Mouse (Mus musculus): Measurements from ENCODE around the gene Tmbim1. TPM values are rescaled to one million over a fixed set of nuclear protein-coding genes. Genes with fewer than 3 reads are reported as not detected.
A peak's percentile ranks its signal among the peaks of the same experiment; 100 is the strongest.
"Not testable (repeated sequence)": the region's sequence is repeated elsewhere in the genome, so short reads cannot be mapped to it uniquely, and the experiment has no call there.

Gene Tmbim1
- polyA plus RNA-seq (2014; fragmentation: Nextera tagmentation; extraction: Ambion mirVana), result 8.0 TPM in 2 replicates

DNA sequence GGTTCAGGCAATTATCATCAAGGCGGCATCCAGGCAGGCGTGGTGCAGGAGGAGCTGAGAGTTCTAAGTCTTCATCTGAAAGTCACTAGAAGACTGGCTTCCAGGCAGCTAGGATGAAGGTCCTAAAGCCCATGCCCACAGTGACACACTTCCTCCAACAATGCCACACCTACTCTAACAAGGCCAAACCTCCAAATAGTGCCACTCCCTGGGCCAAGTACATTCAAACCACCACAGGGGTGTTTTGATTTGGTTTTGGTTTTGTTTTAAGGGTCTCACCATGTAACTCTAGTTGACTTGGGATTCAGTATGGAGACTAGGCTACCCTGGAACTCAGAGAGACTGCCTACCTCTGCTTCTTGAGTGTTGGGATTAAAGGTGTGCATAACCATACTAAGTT is at the start of gene Tmbim1:
Gene Tmbim1, minus strand, starts transcription at position 101 of the 400 bp plus-strand sequence.
- peaks cover 18% of the 10 kb centered on the region for H3K27me3 ChIP-seq (ENCODE audit: control insufficient read depth, insufficient read depth, low read length)
- 96% methylated on average over 2 of the region's 2 CpGs for WGBS
- H3K9me3 ChIP-seq (ENCODE audit: control insufficient read depth, low read length), result no peaks in the 10 kb centered on the region
- H3K27ac ChIP-seq, result no peak within 1 kb of the TSS
- H3K4me3 ChIP-seq (replicated peaks; ENCODE audit: low read length), result peak within 1 kb of the TSS; percentile 36; the same call in 1 of the 2 replicates
- peaks cover 13% of the 10 kb centered on the region; the same call in 1 of the 2 replicates for H3K4me1 ChIP-seq (replicated peaks; ENCODE audit: control insufficient read depth, insufficient read depth, low read length)
- ATAC-seq (ENCODE audit: low FRiP score), result no peak
- H3K36me3 ChIP-seq (replicated peaks; ENCODE audit: control insufficient read depth, insufficient read depth), result no peaks in the 10 kb centered on the region; the same call in 1 of the 2 replicates
- H3K4me2 ChIP-seq (replicated peaks), result peak within 1 kb of the TSS; percentile 59
- 0 out of 2 replicates have a peak within 1 kb of the TSS, but pooled peaks have one; percentile 56 for H3K9ac ChIP-seq
- DNase-seq (ENCODE audit: low spot score), result no peak

DNA sequence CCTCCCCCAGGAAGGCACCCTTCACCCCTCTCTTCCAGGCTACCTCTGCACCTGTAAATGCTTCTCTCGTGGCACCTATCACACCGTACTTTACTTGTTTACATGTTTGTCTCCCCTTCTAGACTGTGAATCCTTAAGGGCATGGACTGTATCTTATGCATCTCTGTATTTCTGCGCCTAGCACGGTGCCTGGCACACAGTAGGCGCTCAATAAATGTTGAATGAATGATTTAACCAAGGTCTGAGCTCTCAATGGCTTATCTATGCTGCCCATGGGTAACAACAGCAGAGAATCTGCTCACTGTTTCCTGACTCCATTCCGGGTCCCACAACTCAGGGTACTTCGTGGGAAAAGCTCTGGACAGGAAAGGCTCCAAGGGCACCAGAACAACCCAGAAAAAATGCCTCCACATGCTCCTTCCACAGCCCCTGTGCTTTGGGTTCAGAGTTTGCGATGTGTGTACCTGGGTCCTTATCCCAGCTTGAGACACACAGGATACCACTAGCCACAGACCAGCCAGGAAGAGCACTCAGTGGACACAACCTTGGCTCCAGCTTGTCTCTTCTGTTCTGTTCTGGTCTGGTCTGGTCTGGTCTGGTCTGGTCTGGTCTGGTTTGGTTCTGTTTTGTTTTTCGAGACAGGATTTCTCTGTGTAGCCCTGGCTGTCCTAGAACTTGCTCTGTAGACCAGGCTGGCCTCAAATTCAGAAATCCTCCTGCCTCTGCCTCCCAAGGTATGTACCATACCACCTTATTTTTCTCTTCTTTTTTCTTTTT is 48.2 kb upstream of the Tmbim1 start:
- DNase-seq (ENCODE audit: low spot score) (no peak), ATAC-seq (ENCODE audit: low FRiP score) (no peak)
- 95% methylated on average over 9 of the region's 9 CpGs for WGBS
- Histone ChIP-seq H3K9ac (no peak overlapping the region), H3K4me2 (replicated peaks) (no peak overlapping the region), H3K4me1 (replicated peaks; ENCODE audit: control insufficient read depth, insufficient read depth, low read length) (no peaks in the 10 kb centered on the region), H3K27me3 (ENCODE audit: control insufficient read depth, insufficient read depth, low read length) (no peaks in the 10 kb centered on the region), H3K4me3 (replicated peaks; ENCODE audit: low read length) (no peak overlapping the region), H3K36me3 (replicated peaks; ENCODE audit: control insufficient read depth, insufficient read depth) (peaks cover 21% of the 10 kb centered on the region), H3K27ac (no peak overlapping the region), H3K9me3 (ENCODE audit: control insufficient read depth, low read length) (no peaks in the 10 kb centered on the region)

DNA sequence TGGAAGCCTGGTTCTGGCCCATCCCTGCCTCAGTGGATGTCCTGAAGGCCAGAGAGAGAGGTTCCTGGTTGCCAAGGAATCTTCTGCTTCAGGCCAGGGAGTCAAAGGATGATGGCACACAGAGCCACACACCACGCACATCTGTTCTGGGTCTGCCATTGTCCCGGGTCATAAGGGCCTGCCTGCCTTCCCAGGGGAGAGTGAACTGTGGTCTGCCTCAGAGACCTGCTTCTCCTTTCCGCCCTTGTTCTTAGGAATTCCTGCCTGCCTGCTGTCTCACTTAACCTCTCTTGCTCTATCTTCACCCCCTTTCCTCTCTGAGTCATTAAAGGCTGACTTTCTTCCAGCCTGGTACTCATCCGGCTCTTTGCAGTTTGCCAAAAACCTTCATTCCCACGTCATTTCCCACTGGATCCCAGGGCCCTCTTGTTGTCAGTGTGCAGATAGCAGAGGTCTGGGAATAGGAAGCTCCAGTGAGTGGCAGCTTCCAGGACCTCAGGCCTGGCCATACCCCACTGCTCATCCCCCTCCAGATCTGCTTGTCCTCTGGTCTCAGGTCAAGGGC is 47.2 kb upstream of the Tmbim1 start:
- H3K9ac ChIP-seq, result no peak overlapping the region
- no peaks in the 10 kb centered on the region for H3K4me1 ChIP-seq (replicated peaks; ENCODE audit: control insufficient read depth, insufficient read depth, low read length)
- no peaks in the 10 kb centered on the region for H3K27me3 ChIP-seq (ENCODE audit: control insufficient read depth, insufficient read depth, low read length)
- no peak overlapping the region for H3K4me2 ChIP-seq (replicated peaks)
- ATAC-seq (ENCODE audit: low FRiP score) (no peak), DNase-seq (ENCODE audit: low spot score) (no peak)
- WGBS, result 88% methylated on average over 5 of the region's 5 CpGs
- no peak overlapping the region for H3K4me3 ChIP-seq (replicated peaks; ENCODE audit: low read length)
- no peaks in the 10 kb centered on the region for H3K9me3 ChIP-seq (ENCODE audit: control insufficient read depth, low read length)
- peaks cover 21% of the 10 kb centered on the region for H3K36me3 ChIP-seq (replicated peaks; ENCODE audit: control insufficient read depth, insufficient read depth)
- no peak overlapping the region for H3K27ac ChIP-seq

DNA sequence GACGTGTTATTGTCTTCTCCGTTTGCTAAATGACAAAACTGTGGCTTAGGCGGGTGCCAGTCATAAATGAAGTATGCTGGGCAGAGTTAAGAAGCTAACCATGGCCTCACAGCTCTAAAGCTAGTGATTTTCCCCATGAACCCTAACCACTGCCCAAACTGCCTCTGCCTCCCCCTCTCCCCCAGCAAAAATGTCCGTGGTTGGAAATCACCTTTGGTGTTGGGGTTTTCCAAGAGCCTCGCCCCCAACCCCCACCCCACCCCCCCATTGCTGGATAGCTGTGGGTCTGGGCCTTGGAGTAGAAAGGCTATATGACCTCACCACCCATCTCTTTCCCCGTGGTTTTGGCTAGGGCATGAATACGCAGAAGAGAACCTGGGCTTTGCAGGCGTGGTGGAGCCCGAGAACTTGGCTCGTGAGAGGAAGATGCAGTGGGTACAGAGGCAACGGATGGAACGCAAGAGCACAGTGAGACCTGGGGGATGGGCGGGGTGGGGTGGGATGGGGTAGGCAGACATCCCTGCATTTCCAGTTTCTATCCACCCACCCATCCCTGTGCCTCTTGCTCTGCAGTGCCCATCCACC is 45.9 kb upstream of the Tmbim1 start:
- peaks cover 21% of the 10 kb centered on the region for H3K36me3 ChIP-seq (replicated peaks; ENCODE audit: control insufficient read depth, insufficient read depth)
- WGBS, result 91% methylated on average over 13 of the region's 13 CpGs

GRCm38 (mm10) chr1:74344163-74344916 is 38.9 kb upstream of the Tmbim1 start:
- Histone ChIP-seq H3K9me3 (ENCODE audit: control insufficient read depth, low read length) (no peaks in the 10 kb centered on the region), H3K27ac (no peak overlapping the region), H3K4me2 (replicated peaks) (no peak overlapping the region), H3K4me3 (replicated peaks; ENCODE audit: low read length) (no peak overlapping the region), H3K4me1 (replicated peaks; ENCODE audit: control insufficient read depth, insufficient read depth, low read length) (0 out of 2 replicates have a peak, but pooled peaks cover 5% of the 10 kb centered on the region), H3K36me3 (replicated peaks; ENCODE audit: control insufficient read depth, insufficient read depth) (no peaks in the 10 kb centered on the region; the same call in 1 of the 2 replicates), H3K27me3 (ENCODE audit: control insufficient read depth, insufficient read depth, low read length) (no peaks in the 10 kb centered on the region), H3K9ac (no peak overlapping the region)
- ATAC-seq (ENCODE audit: low FRiP score), result no peak
- 69% methylated on average over 11 of the region's 11 CpGs for WGBS
- no peak for DNase-seq (ENCODE audit: low spot score)

More for the DNA sequence above, 45.9 kb upstream of the Tmbim1 start:
- H3K9me3 ChIP-seq (ENCODE audit: control insufficient read depth, low read length), result no peaks in the 10 kb centered on the region
- no peaks in the 10 kb centered on the region for H3K4me1 ChIP-seq (replicated peaks; ENCODE audit: control insufficient read depth, insufficient read depth, low read length)
- no peak overlapping the region for H3K9ac ChIP-seq
- ATAC-seq (ENCODE audit: low FRiP score) (no peak), DNase-seq (ENCODE audit: low spot score) (no peak)
- H3K27ac ChIP-seq, result no peak overlapping the region
- H3K4me3 ChIP-seq (replicated peaks; ENCODE audit: low read length), result no peak overlapping the region
- no peak overlapping the region for H3K4me2 ChIP-seq (replicated peaks)
- H3K27me3 ChIP-seq (ENCODE audit: control insufficient read depth, insufficient read depth, low read length), result no peaks in the 10 kb centered on the region

DNA sequence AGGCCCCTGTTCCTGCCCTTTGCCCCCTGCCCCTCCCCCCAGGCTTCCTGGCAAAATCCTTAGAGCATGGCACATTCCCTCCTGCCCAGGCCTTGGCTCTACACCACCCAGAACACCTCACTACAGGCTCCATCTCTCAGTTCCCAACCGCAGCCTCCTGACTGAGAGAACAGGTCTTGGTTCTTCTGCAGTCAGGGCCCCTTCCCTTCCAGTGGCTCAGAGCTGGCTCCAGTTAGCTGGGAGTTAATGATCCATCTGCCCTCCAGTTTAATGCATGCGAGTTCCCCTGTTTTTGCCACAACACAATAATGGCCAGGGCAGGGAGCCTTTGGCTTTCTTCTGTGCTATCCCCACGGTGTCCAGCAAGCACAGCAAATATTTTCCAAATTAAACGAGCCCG is 37.7 kb upstream of the Tmbim1 start:
- Histone ChIP-seq H3K4me3 (replicated peaks; ENCODE audit: low read length) (no peak overlapping the region), H3K9ac (no peak overlapping the region), H3K36me3 (replicated peaks; ENCODE audit: control insufficient read depth, insufficient read depth) (no peaks in the 10 kb centered on the region; the same call in 1 of the 2 replicates), H3K27me3 (ENCODE audit: control insufficient read depth, insufficient read depth, low read length) (no peaks in the 10 kb centered on the region), H3K27ac (no peak overlapping the region; the same call in 1 of the 2 replicates), H3K9me3 (ENCODE audit: control insufficient read depth, low read length) (no peaks in the 10 kb centered on the region), H3K4me2 (replicated peaks) (no peak overlapping the region), H3K4me1 (replicated peaks; ENCODE audit: control insufficient read depth, insufficient read depth, low read length) (0 out of 2 replicates have a peak, but pooled peaks cover 5% of the 10 kb centered on the region)
- 44% methylated on average over 5 of the region's 5 CpGs for WGBS
- no peak for ATAC-seq (ENCODE audit: low FRiP score)
- no peak for DNase-seq (ENCODE audit: low spot score)

DNA sequence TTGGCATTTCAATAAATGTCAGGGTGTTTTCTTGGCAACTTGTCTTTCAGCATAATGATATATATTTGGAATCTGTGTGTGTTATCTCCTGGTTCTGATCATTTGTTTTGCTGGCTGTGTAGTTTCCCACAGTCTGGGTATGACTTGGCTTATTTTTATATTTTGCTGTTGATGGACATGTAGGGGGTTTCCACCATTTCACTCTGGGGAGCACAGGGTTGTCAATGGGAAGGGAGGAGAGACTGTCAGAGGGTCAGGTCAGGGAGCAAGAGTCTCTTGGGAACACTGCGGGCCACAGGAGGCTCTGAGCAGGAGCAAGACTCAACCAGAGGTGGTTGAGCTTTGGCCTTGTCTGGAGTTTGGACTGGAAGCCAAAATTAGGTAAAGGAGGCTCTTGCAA is 36.9 kb upstream of the Tmbim1 start:
- H3K4me1 ChIP-seq (replicated peaks; ENCODE audit: control insufficient read depth, insufficient read depth, low read length), result 0 out of 2 replicates have a peak, but pooled peaks cover 5% of the 10 kb centered on the region
- no peaks in the 10 kb centered on the region for H3K36me3 ChIP-seq (replicated peaks; ENCODE audit: control insufficient read depth, insufficient read depth)
- no peak overlapping the region for H3K4me2 ChIP-seq (replicated peaks)
- no peaks in the 10 kb centered on the region for H3K9me3 ChIP-seq (ENCODE audit: control insufficient read depth, low read length)
- WGBS, result 88% methylated on average over 1 of the region's 1 CpGs
- DNase-seq (ENCODE audit: low spot score) (no peak), ATAC-seq (ENCODE audit: low FRiP score) (no peak)
- no peak overlapping the region for H3K4me3 ChIP-seq (replicated peaks; ENCODE audit: low read length)
- H3K9ac ChIP-seq, result no peak overlapping the region
- no peak overlapping the region for H3K27ac ChIP-seq
- no peaks in the 10 kb centered on the region for H3K27me3 ChIP-seq (ENCODE audit: control insufficient read depth, insufficient read depth, low read length)

DNA sequence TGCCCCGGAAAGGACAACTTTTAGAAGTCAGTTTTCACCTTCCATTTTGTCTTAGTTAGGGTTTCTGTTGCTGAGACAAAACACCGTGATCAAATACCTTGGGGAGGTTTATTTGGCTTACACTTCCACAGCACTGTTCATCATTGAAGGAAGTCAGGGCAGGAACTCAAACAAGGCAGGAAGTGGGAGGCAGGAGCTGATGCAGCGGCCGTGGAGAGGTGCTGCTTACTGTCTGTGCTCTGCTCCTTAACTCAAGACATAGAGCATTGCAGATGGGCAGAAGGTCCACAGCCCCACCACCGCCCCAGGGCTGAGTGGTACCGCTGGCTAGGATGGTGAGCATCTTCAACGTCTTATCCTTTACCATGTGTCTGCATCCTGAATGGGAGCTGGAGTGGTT is 36.5 kb upstream of the Tmbim1 start:
- Histone ChIP-seq H3K36me3 (replicated peaks; ENCODE audit: control insufficient read depth, insufficient read depth) (no peaks in the 10 kb centered on the region), H3K4me1 (replicated peaks; ENCODE audit: control insufficient read depth, insufficient read depth, low read length) (0 out of 2 replicates have a peak, but pooled peaks cover 5% of the 10 kb centered on the region), H3K9ac (no peak overlapping the region), H3K27ac (no peak overlapping the region), H3K27me3 (ENCODE audit: control insufficient read depth, insufficient read depth, low read length) (no peaks in the 10 kb centered on the region), H3K9me3 (ENCODE audit: control insufficient read depth, low read length) (no peaks in the 10 kb centered on the region), H3K4me2 (replicated peaks) (no peak overlapping the region), H3K4me3 (replicated peaks; ENCODE audit: low read length) (no peak overlapping the region)
- DNase-seq (ENCODE audit: low spot score), result no peak
- ATAC-seq (ENCODE audit: low FRiP score), result no peak
- 94% methylated on average over 7 of the region's 7 CpGs for WGBS

- H3K4me1 ChIP-seq (replicated peaks; ENCODE audit: control insufficient read depth, insufficient read depth, low read length); H3K4me2 ChIP-seq (replicated peaks); H3K36me3 ChIP-seq (replicated peaks; ENCODE audit: control insufficient read depth, insufficient read depth); DNase-seq (ENCODE audit: low spot score); H3K4me3 ChIP-seq (replicated peaks; ENCODE audit: low read length); H3K27me3 ChIP-seq (ENCODE audit: control insufficient read depth, insufficient read depth, low read length); H3K9ac ChIP-seq; H3K9me3 ChIP-seq (ENCODE audit: control insufficient read depth, low read length); ATAC-seq (ENCODE audit: low FRiP score); H3K27ac ChIP-seq: not testable (repeated sequence)
- 98% methylated on average over 4 of the region's 4 CpGs for WGBS
Measured at GRCm38 (mm10) chr1:74340992-74341391, 35.6 kb upstream of the Tmbim1 start.

Data from hindbrain, embryonic 14.5 days (tissue).